Mouse (Mus musculus) limb, embryonic 15.5 days (tissue): ENCODE measurements around the gene Nemp1. TPM values are rescaled to one million over a fixed set of nuclear protein-coding genes. Genes with fewer than 3 reads are reported as not detected.
A peak's percentile ranks its signal among the peaks of the same experiment; 100 is the strongest.

ENCODE experiments used
- ATAC-seq: fragments of 200-750 bp; cut with Nextera tagmentation; 2 replicates; pipeline ENCODE4 v1.8.0; 2017; ENCODE audit warnings: low read depth, moderate TSS enrichment; ENCODE audit not compliant: insufficient number of reproducible peaks, low FRiP score, low TSS enrichment
- H3K27ac ChIP-seq: fragments of 300-500 bp; sonication (generic); 2 replicates; pipeline ENCODE4 v1.5.1; 2015; ENCODE audit warnings: moderate library complexity, mild to moderate bottlenecking, inconsistent platforms
- H3K27me3 ChIP-seq: fragments of 300-500 bp; sonication (generic); 2 replicates; pipeline ENCODE4 v1.6.1; 2015; ENCODE audit warnings: inconsistent platforms
- H3K36me3 ChIP-seq: fragments of 300-500 bp; sonication (generic); 2 replicates; pipeline ENCODE4 v1.6.1; 2015; ENCODE audit warnings: inconsistent platforms
- H3K4me1 ChIP-seq: fragments of 300-500 bp; sonication (generic); 2 replicates; pipeline ENCODE4 v1.6.1; 2015; ENCODE audit warnings: inconsistent platforms
- H3K4me2 ChIP-seq: fragments of 300-500 bp; sonication (generic); 2 replicates; pipeline ENCODE4 v1.6.1; 2015; ENCODE audit warnings: mild to moderate bottlenecking, inconsistent platforms
- H3K4me3 ChIP-seq: fragments of 300-500 bp; sonication (generic); 2 replicates; pipeline ENCODE4 v1.5.1; 2015; ENCODE audit warnings: mild to moderate bottlenecking, inconsistent platforms
- H3K9ac ChIP-seq: fragments of 300-500 bp; sonication (generic); 2 replicates; pipeline ENCODE4 v1.6.1; 2015; ENCODE audit warnings: inconsistent platforms
- H3K9me3 ChIP-seq: fragments of 300-500 bp; sonication (generic); 2 replicates; pipeline ENCODE4 v1.6.1; 2016; ENCODE audit warnings: inconsistent platforms
- WGBS: fragments of 180-500 bp; shearing (Covaris S2); methylation state at CpG from one replicate; pipeline ENCODE4 v1.1.7; 2015; 5-methylcytosine and 5-hydroxymethylcytosine counted together
- polyA plus RNA-seq: library from polyadenylated mRNA; unstranded; fragments of >200 nt; fragmentation: Nextera tagmentation; extraction: Ambion mirVana; gene quantifications from 2 replicates; pipeline ENCODE4 v1.2.1, GENCODE M21; 2015

Gene Nemp1
- polyA plus RNA-seq, 1 experiment from 2014 or later: 8.5 TPM

DNA sequence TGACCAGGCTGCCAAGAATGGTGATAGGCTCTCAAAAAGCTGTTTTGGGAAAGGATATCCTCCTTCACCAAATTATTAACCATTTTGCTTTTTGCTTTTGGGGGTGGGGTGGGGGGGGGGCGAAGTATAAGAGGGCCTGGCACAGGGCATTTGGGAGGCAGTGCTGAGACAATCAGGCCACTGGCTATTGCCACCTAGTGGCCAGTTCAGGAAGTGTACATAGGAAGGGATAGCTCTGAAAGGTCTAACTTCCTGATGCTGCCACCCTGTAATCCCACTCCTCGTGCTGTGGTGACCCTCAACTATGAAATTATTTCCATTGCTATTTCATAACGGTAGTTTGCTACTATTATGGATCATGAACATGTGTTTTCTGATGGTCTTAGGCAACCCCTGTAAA, 40.3 kb upstream of the Nemp1 start:
- H3K27ac ChIP-seq: no peak overlapping the region
- H3K36me3 ChIP-seq: no peaks in the 10 kb centered on the region
- no peak overlapping the region for H3K4me2 ChIP-seq
- no peaks in the 10 kb centered on the region for H3K9me3 ChIP-seq
- peaks cover 5% of the 10 kb centered on the region; the same call in 1 of the 2 replicates for H3K4me1 ChIP-seq
- H3K9ac ChIP-seq: no peak overlapping the region
- no peak for ATAC-seq
- WGBS: 84% methylated on average over 3 of the region's 3 CpGs
- no peak overlapping the region for H3K4me3 ChIP-seq
- no peaks in the 10 kb centered on the region for H3K27me3 ChIP-seq

- Histone ChIP-seq H3K4me3 (no peak overlapping the region), H3K9ac (no peak overlapping the region), H3K27ac (no peak overlapping the region), H3K4me1 (no peaks in the 10 kb centered on the region), H3K9me3 (no peaks in the 10 kb centered on the region), H3K36me3 (no peaks in the 10 kb centered on the region), H3K27me3 (no peaks in the 10 kb centered on the region), H3K4me2 (no peak overlapping the region)
- WGBS: 78% methylated on average over 10 of the region's 10 CpGs
- no peak for ATAC-seq
Measured at GRCm38 (mm10) chr10:127631261-127632214, 35.2 kb upstream of the Nemp1 start.

DNA sequence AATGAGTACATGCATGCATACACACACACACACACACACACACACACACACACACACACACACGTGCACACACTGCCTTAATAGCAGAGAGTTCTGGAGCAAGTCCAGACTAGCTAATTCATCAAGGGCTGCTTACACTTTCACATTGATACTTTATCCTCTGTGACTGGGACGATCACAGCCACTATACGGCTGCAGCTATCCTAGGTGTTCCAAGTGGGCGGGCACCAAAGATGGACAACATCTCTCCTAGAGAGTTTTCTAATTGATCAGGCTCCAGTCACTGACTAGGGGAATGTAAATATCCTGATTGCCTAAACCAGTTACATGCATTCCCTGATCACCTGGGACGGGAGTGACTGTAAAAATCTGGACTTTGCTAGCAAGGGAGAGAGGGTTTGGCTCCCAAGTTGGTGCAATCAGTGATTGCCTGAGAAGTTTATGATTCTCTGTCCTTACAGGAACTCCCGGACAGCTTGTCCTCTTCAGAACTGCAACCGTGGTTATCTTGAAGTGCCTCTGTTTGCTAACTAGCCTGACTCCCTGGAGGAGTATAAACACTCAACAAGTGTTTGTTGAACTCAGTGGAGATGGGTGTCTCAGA, 33.9 kb upstream of the Nemp1 start:
- no peak for ATAC-seq
- WGBS: 49% methylated on average over 7 of the region's 7 CpGs
- Histone ChIP-seq H3K4me2 (no peak overlapping the region), H3K9me3 (no peaks in the 10 kb centered on the region), H3K27me3 (no peaks in the 10 kb centered on the region), H3K36me3 (no peaks in the 10 kb centered on the region), H3K4me3 (no peak overlapping the region), H3K9ac (no peak overlapping the region), H3K27ac (no peak overlapping the region), H3K4me1 (no peaks in the 10 kb centered on the region)

DNA sequence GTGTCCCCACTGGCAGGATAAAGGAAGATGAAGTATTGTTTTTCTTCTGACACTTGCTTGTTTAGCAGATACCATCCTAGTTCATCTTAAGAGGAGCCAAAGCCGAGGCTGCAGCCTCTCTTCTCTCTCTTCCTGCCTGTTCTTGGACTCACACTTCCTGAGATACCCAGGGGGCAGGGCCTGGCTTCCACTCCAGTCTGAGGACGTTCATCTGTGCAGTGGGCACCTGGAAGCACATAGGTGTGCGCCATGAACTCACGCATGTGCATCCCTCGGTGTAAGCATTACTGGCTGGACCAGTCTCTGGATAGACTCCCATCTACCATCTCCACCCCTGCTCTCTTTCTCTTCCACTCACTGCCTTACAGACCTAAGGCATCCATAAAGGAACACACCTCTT, 26.3 kb upstream of the Nemp1 start:
- WGBS: 62% methylated on average over 5 of the region's 5 CpGs
- H3K4me3 ChIP-seq: no peak overlapping the region
- no peak overlapping the region for H3K9ac ChIP-seq
- H3K4me1 ChIP-seq: peaks cover 26% of the 10 kb centered on the region
- no peak for ATAC-seq
- H3K36me3 ChIP-seq: 0 out of 2 replicates have a peak, but pooled peaks cover 2% of the 10 kb centered on the region
- no peak overlapping the region for H3K4me2 ChIP-seq
- no peak overlapping the region for H3K27ac ChIP-seq
- H3K27me3 ChIP-seq: no peaks in the 10 kb centered on the region
- H3K9me3 ChIP-seq: no peaks in the 10 kb centered on the region

GRCm38 (mm10) chr10:127641861-127642771, 24.6 kb upstream of the Nemp1 start:
- Histone ChIP-seq H3K4me3 (peak overlapping the region; percentile 58), H3K4me1 (peaks cover 26% of the 10 kb centered on the region), H3K36me3 (peaks cover 2% of the 10 kb centered on the region; the same call in 1 of the 2 replicates), H3K4me2 (peak overlapping the region; percentile 68), H3K27ac (peak overlapping the region; percentile 88), H3K27me3 (no peaks in the 10 kb centered on the region), H3K9me3 (no peaks in the 10 kb centered on the region), H3K9ac (no peak overlapping the region)
- ATAC-seq: peak; percentile 77
- WGBS: 6% methylated on average over 19 of the region's 19 CpGs

GRCm38 (mm10) chr10:127642772-127643552, 23.7 kb upstream of the Nemp1 start, which contains the start of gene Stat6:
Gene Stat6, plus strand, starts transcription at chr10:127642986.
- no peaks in the 10 kb centered on the region for H3K9me3 ChIP-seq
- peaks cover 4% of the 10 kb centered on the region; the same call in 1 of the 2 replicates for H3K36me3 ChIP-seq
- peak within 1 kb of the TSS; percentile 58 for H3K4me3 ChIP-seq
- peak within 1 kb of the TSS; percentile 68 for H3K4me2 ChIP-seq
- 3% methylated on average over 37 of the region's 37 CpGs for WGBS
- H3K9ac ChIP-seq: peak within 1 kb of the TSS; percentile 44
- H3K4me1 ChIP-seq: peaks cover 26% of the 10 kb centered on the region
- H3K27me3 ChIP-seq: no peaks in the 10 kb centered on the region
- peak within 1 kb of the TSS; percentile 88 for H3K27ac ChIP-seq
- ATAC-seq: peak; percentile 40; the same call in 1 of the 2 replicates

DNA sequence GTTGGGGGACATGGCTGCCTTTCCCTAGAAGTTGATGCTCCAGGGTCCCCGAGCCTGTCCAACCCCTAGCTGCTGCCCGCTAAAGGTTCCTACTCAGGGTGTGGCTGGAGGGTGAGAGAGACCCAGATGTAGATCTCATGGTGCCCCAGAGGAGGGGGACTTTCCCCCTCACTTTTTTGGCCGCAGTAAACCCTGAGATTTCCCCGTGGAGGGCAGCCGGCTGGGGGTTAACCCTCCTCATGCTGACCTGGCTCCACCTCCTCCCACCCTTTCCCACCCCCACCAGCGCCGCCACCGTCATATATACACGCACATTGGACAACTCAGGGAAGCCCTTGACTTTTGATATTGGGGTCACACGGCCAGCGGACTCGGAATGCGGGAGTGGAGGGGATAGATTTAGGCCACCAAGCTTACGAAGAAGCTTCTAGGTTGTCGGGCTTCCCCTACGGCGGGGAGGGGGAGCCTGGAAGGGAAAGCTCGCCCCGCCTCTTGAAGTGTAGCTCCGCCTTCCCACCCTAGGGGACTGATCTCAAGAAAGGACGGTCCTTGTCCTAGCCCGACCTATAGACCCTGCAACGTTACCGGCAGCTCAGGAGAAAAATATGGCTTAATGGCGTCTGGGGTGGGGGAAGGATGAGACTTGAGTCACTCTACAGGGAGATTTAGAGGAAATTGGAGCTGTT, 23.0 kb upstream of the Nemp1 start:
- H3K9me3 ChIP-seq: no peaks in the 10 kb centered on the region
- peak overlapping the region; percentile 68 for H3K4me2 ChIP-seq
- H3K9ac ChIP-seq: peak overlapping the region; percentile 44
- H3K4me1 ChIP-seq: peaks cover 26% of the 10 kb centered on the region
- WGBS: 2% methylated on average over 25 of the region's 25 CpGs
- H3K27me3 ChIP-seq: no peaks in the 10 kb centered on the region
- peak overlapping the region; percentile 58 for H3K4me3 ChIP-seq
- peak overlapping the region; percentile 88 for H3K27ac ChIP-seq
- 0 out of 2 replicates have a peak, but pooled peaks have one; percentile 42 for ATAC-seq
- peaks cover 4% of the 10 kb centered on the region; the same call in 1 of the 2 replicates for H3K36me3 ChIP-seq

- Histone ChIP-seq H3K27ac (no peak overlapping the region), H3K9me3 (no peaks in the 10 kb centered on the region), H3K4me2 (no peak overlapping the region), H3K9ac (no peak overlapping the region), H3K4me1 (peaks cover 26% of the 10 kb centered on the region), H3K27me3 (no peaks in the 10 kb centered on the region), H3K4me3 (no peak overlapping the region), H3K36me3 (peaks cover 7% of the 10 kb centered on the region; the same call in 1 of the 2 replicates)
- ATAC-seq: no peak
- 57% methylated on average over 2 of the region's 2 CpGs for WGBS
Measured at GRCm38 (mm10) chr10:127645791-127646190, 20.9 kb upstream of the Nemp1 start.

GRCm38 (mm10) chr10:127652906-127653638, 13.6 kb upstream of the Nemp1 start:
- no peak overlapping the region; the same call in 1 of the 2 replicates for H3K27ac ChIP-seq
- H3K9me3 ChIP-seq: no peaks in the 10 kb centered on the region
- no peaks in the 10 kb centered on the region; the same call in 1 of the 2 replicates for H3K4me1 ChIP-seq
- no peak overlapping the region for H3K9ac ChIP-seq
- H3K4me2 ChIP-seq: no peak overlapping the region
- no peaks in the 10 kb centered on the region for H3K27me3 ChIP-seq
- no peak overlapping the region for H3K4me3 ChIP-seq
- peaks cover 54% of the 10 kb centered on the region for H3K36me3 ChIP-seq
- WGBS: 52% methylated on average over 21 of the region's 21 CpGs
- no peak for ATAC-seq
